Mouse (Mus musculus): ENCODE results near the gene Nfia. TPM values are rescaled to one million over a fixed set of nuclear protein-coding genes. Genes with fewer than 3 reads are reported as not detected.

Gene Nfia
- polyA plus RNA-seq, 1 experiment: 57.7 TPM

DNA sequence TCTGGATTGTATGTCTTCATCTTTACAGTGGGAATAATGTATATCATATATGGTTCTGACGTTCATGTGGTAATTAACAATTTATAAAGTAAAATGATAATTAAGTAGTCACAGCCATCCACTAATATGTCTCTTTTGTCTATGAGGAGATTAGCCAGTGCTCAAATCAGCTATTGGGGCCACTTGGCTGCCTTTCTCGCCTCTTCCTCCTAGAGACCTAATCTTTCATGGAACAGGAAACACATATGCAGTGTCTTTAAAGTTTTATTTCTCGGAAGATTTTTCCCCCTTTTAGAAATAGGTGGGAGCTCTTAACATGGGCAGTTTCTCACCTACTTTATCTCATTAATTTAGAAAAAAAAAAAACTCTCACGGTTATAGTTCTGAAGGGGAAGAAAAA is 22.1 kb upstream of the Nfia start:
- 46% methylated on average over 4 of the region's 4 CpGs for WGBS
- DNase-seq: no peak
- TF ChIP-seq POLR2A (IDR thresholded peaks at IDR 0.05; ENCODE audit: borderline replicate concordance, extremely low read depth, low read depth, low read length) (no peak), CTCF (IDR thresholded peaks at IDR 0.05; ENCODE audit: insufficient read depth, low read length) (no peak)

GRCm38 (mm10) chr4:97751030-97751482 is 21.5 kb upstream of the Nfia start:
- peak; percentile 91 for DNase-seq
- peaks cover 11% of the 10 kb centered on the region for H3K4me1 ChIP-seq (ENCODE audit: control insufficient read depth, insufficient read depth, low read length)
- WGBS: under 1% methylated on average over 20 of the region's 20 CpGs
- peak overlapping the region; percentile 74 for H3K4me3 ChIP-seq (replicated peaks; ENCODE audit: extremely low read depth, low read depth, low read length)
- TF ChIP-seq POLR2A (IDR thresholded peaks at IDR 0.05; ENCODE audit: borderline replicate concordance, extremely low read depth, low read depth, low read length) (peak; percentile 66; the same call in 1 of the 2 replicates), CTCF (IDR thresholded peaks at IDR 0.05; ENCODE audit: insufficient read depth, low read length) (peak; percentile 95)

More for the DNA sequence above, 22.1 kb upstream of the Nfia start:
- Histone ChIP-seq H3K4me3 (replicated peaks; ENCODE audit: extremely low read depth, low read depth, low read length) (no peak overlapping the region), H3K4me1 (ENCODE audit: control insufficient read depth, insufficient read depth, low read length) (peaks cover 11% of the 10 kb centered on the region)

GRCm38 (mm10) chr4:97751483-97752251 is 20.9 kb upstream of the Nfia start:
- WGBS: under 1% methylated on average over 40 of the region's 40 CpGs
- Histone ChIP-seq H3K4me3 (replicated peaks; ENCODE audit: extremely low read depth, low read depth, low read length) (peak overlapping the region; percentile 74), H3K4me1 (ENCODE audit: control insufficient read depth, insufficient read depth, low read length) (peaks cover 11% of the 10 kb centered on the region)
- peak; percentile 83 for DNase-seq
- TF ChIP-seq CTCF (IDR thresholded peaks at IDR 0.05; ENCODE audit: insufficient read depth, low read length) (no peak), POLR2A (IDR thresholded peaks at IDR 0.05; ENCODE audit: borderline replicate concordance, extremely low read depth, low read depth, low read length) (peak; percentile 97)

- H3K4me1 ChIP-seq (ENCODE audit: control insufficient read depth, insufficient read depth, low read length): peaks cover 11% of the 10 kb centered on the region
- WGBS: 34% methylated on average over 5 of the region's 5 CpGs
- TF ChIP-seq CTCF (IDR thresholded peaks at IDR 0.05; ENCODE audit: insufficient read depth, low read length) (no peak), POLR2A (IDR thresholded peaks at IDR 0.05; ENCODE audit: borderline replicate concordance, extremely low read depth, low read depth, low read length) (no peak)
- DNase-seq: no peak
- peak overlapping the region; percentile 74 for H3K4me3 ChIP-seq (replicated peaks; ENCODE audit: extremely low read depth, low read depth, low read length)
Measured at GRCm38 (mm10) chr4:97752276-97753010, 20.1 kb upstream of the Nfia start.

DNA sequence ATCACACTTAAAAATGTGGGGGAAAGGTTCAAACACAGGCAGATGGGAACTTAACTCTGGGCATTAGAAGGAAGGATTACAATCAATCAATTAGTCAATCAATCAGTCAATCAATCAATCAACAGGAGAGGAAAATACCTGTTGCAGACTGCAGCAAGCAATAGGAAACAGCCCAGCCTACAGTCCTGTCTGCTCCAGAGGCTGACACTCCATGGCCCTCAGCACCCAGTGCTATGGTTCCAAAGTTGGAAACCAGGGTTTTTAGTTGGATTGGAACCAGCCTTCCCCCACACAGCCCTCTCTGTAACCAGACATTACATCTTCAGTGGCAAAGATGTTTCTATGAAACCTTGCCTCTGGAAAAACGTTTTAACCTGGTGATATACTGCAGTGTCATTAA is 19.0 kb upstream of the Nfia start:
- H3K4me3 ChIP-seq (replicated peaks; ENCODE audit: extremely low read depth, low read depth, low read length): no peak overlapping the region
- TF ChIP-seq POLR2A (IDR thresholded peaks at IDR 0.05; ENCODE audit: borderline replicate concordance, extremely low read depth, low read depth, low read length) (no peak), CTCF (IDR thresholded peaks at IDR 0.05; ENCODE audit: insufficient read depth, low read length) (no peak)
- H3K4me1 ChIP-seq (ENCODE audit: control insufficient read depth, insufficient read depth, low read length): peaks cover 11% of the 10 kb centered on the region
- no peak for DNase-seq
- WGBS: 57% methylated on average over 1 of the region's 1 CpGs

DNA sequence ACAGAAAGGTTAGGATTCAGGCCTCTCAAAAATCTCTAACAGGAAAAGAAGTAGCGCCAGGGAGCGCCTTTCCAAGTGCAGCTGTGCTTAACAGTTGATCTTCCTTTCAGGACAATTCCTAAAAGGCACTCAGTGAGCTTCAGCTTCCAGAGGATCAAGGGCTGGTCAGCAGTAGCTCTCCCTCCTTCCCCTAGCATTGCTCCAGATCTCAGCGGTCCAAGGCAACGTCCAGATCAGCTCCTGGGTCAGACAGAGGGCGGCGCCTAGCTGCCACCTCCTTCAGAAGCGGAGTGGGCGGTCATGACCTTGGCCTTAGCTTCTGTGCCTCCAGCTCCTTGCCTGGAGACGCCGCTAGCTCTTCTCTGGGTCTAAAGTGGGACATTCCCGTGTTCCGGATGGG is 18.3 kb upstream of the Nfia start:
- peaks cover 11% of the 10 kb centered on the region for H3K4me1 ChIP-seq (ENCODE audit: control insufficient read depth, insufficient read depth, low read length)
- DNase-seq: peak; percentile 46
- H3K4me3 ChIP-seq (replicated peaks; ENCODE audit: extremely low read depth, low read depth, low read length): peak overlapping the region; percentile 5
- peak; percentile 37; the same call in 1 of the 2 replicates for TF ChIP-seq POLR2A (IDR thresholded peaks at IDR 0.05; ENCODE audit: borderline replicate concordance, extremely low read depth, low read depth, low read length)
- TF ChIP-seq CTCF (IDR thresholded peaks at IDR 0.05; ENCODE audit: insufficient read depth, low read length): no peak
- WGBS: 35% methylated on average over 12 of the region's 12 CpGs

DNA sequence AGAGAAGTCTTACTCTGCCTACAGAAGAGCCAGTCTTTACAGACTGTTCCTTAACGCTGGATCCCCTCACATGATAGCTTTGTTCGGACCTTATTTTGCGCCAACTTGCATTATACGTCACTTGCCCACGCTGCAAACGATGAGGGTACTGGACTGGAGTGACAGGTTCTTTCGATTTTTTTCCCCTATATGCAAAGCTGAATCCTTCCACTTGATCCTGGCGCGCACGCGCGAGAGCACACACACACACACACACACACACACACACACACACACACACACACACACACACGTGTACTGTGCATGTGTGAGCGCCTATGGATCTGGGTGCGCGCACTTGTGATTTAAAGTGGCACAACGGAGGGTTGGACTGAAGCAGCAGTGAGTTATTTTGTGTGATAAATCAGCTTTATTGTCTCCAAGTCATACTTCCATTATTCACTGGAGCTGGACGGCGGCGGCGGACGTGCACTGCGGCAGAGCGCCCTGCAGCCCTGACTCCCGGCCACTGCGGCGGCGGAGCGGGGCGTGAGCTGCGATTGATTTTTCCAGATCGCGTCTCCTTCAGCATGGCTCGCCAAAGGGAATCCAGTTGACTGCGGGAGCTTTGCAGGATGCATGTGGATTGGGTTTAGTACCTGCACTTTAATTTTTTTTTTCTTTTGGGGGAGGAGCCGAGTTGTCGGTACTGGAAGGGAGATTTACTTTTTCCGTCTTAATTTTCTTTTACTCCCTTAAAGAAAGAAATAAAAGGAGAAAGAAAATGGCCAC is 15.1 kb upstream of the Nfia start:
- TF ChIP-seq CTCF (IDR thresholded peaks at IDR 0.05; ENCODE audit: insufficient read depth, low read length): no peak
- peak overlapping the region; percentile 99 for H3K4me3 ChIP-seq (replicated peaks; ENCODE audit: extremely low read depth, low read depth, low read length)
- WGBS: under 1% methylated on average over 38 of the region's 38 CpGs
- peak; percentile 77 for DNase-seq
- H3K4me1 ChIP-seq (ENCODE audit: control insufficient read depth, insufficient read depth, low read length): peaks cover 9% of the 10 kb centered on the region

GRCm38 (mm10) chr4:97757978-97758461 is 14.5 kb upstream of the Nfia start:
- 2% methylated on average over 14 of the region's 14 CpGs for WGBS
- peak; percentile 18; the same call in 1 of the 2 replicates for TF ChIP-seq CTCF (IDR thresholded peaks at IDR 0.05; ENCODE audit: insufficient read depth, low read length)
- TF ChIP-seq POLR2A (IDR thresholded peaks at IDR 0.05; ENCODE audit: borderline replicate concordance, extremely low read depth, low read depth, low read length): no peak
- DNase-seq: peak; percentile 55
- Histone ChIP-seq H3K4me1 (ENCODE audit: control insufficient read depth, insufficient read depth, low read length) (peaks cover 5% of the 10 kb centered on the region), H3K4me3 (replicated peaks; ENCODE audit: extremely low read depth, low read depth, low read length) (peak overlapping the region; percentile 99)

DNA sequence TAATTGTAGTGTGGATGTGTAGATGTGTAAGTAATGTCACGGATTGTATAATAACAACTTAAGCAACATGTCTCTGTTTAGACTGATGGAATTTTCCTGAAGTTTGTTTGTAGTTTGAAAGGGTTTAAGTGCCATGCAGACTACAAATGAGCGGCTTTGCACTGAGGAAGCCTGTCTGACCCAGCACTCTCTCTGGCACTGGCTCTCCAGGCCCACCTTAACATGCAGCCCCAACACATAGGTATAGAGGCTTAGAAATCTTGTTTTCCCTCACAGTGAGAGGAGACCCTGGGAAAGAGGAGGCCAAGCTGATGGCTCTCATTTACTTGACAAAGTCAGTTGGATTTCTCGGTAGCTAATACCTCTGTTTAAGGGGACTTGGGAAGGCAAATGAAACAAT is 13.9 kb upstream of the Nfia start:
- TF ChIP-seq CTCF (IDR thresholded peaks at IDR 0.05; ENCODE audit: insufficient read depth, low read length) (no peak), POLR2A (IDR thresholded peaks at IDR 0.05; ENCODE audit: borderline replicate concordance, extremely low read depth, low read depth, low read length) (no peak)
- H3K4me3 ChIP-seq (replicated peaks; ENCODE audit: extremely low read depth, low read depth, low read length): no peak overlapping the region
- no peak for DNase-seq
- 64% methylated on average over 3 of the region's 3 CpGs for WGBS
- peaks cover 4% of the 10 kb centered on the region for H3K4me1 ChIP-seq (ENCODE audit: control insufficient read depth, insufficient read depth, low read length)

Data from lung, adult 2 months (tissue).